ENCODE assay signal across 17 mouse cellular contexts in the genomic region with DNA sequence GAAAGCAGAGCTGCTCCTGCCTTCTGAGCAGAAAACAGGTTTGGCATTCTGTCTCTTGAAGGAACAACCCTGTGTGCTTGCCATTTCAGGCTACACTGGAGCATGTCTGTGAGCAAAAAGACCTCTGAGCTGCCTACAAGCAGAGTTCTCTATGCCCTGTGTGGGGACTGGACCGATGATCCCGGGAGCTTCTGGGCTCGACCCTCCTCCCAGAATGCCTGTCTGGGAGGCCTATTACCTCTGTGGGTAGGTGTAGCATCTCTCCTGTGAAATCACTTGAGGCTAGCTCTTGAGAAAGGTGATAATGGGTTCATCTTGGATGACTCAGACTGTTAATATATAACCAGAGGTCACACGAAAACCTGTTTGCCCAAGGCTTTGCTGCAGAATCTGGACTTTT. TPM values are rescaled to one million over a fixed set of nuclear protein-coding genes. Genes with fewer than 3 reads are reported as not detected.
"Had no signal": no experiment of that assay in that cellular context is flagged by ENCODE, and none has a peak within 500 bp of the region (broad histone marks: within the 10 kb centered on the region; RNA-seq: fewer than 3 reads in every experiment).

No protein-coding gene starts in this region.

- H3K9me3 ChIP-seq: midbrain, embryonic 10.5 days; midbrain, embryonic 12.5 days; neural tube, embryonic 13.5 days; neural tube, embryonic 15.5 days; stomach, embryonic 15.5 days had no signal

- H3K27me3 ChIP-seq: midbrain, embryonic 12.5 days; neural tube, embryonic 13.5 days; neural tube, embryonic 15.5 days; stomach, embryonic 15.5 days had no signal

- H3K4me1 ChIP-seq: midbrain, embryonic 10.5 days; midbrain, embryonic 12.5 days; neural tube, embryonic 13.5 days; neural tube, embryonic 15.5 days; stomach, embryonic 15.5 days had no signal

- ATAC-seq: midbrain, embryonic 16.5 days had no signal

- H3K27ac ChIP-seq: midbrain, embryonic 10.5 days; midbrain, embryonic 12.5 days; neural tube, embryonic 13.5 days; neural tube, embryonic 15.5 days; stomach, embryonic 15.5 days; stomach, postnatal 0 days had no signal

- H3K4me3 ChIP-seq: midbrain, embryonic 10.5 days; midbrain, embryonic 12.5 days; myocyte; neural tube, embryonic 13.5 days; neural tube, embryonic 15.5 days; stomach, embryonic 15.5 days had no signal

- H3K9ac ChIP-seq: lung, embryonic 14.5 days; midbrain, embryonic 12.5 days; neural tube, embryonic 13.5 days; neural tube, embryonic 15.5 days; stomach, embryonic 15.5 days had no signal

- H3K36me3 ChIP-seq: midbrain, embryonic 10.5 days; midbrain, embryonic 12.5 days; neural tube, embryonic 13.5 days; neural tube, embryonic 15.5 days; stomach, embryonic 15.5 days had no signal

- H3K4me2 ChIP-seq: lung, embryonic 14.5 days; midbrain, embryonic 12.5 days; neural tube, embryonic 13.5 days; neural tube, embryonic 15.5 days; stomach, embryonic 15.5 days had no signal

- DNase-seq: lung, adult 18-20 months; lung, embryonic 14.5 days; lung, postnatal 10 days; lung, postnatal 4 days; midbrain, embryonic 14.5 days; right cerebral cortex, postnatal 14 days; thymus, adult 2 months; thymus, postnatal 25 days; thymus, postnatal 4 days had no signal

RNA-seq across cellular contexts. Expression of gene Tmem108, which starts 19.0 kb away (rescaled TPM):
- polyA plus RNA-seq: myocyte had no signal
